Comparison of ENCODE assay signal across 8 mouse cellular contexts in the genomic region with DNA sequence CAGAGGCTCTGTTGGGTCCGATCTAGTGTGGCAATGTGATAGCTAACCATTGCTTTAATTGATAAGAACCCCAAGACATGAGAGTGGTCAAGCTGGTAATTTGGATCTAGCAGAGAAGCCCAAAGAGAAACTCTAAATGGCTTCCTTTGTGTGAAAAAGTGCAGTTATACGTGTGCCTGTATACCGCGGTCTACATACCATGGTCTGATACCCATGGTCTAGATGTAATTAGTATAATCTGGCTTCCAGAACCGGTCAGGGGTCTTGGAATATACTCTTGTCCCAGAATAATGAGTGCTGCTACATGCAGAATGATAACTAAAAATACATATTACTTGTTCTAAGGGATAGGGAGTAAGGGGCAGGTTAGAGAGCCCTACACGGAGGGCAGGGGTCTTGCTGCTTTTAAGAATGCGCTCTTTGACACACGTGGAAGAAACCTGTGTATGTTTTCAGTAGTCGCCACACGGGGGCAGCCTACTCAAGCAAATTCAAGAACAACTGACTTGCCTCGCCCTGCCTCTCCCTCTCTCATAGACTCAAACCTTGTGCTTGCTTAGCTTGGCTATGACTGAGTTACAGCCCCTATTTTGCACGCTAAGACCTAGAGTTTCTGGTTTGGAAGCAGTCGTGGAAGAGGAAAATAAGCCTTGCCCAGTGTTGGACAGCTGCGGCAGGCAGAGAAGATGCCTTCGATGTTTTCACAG. TPM values are rescaled to one million over a fixed set of nuclear protein-coding genes. Genes with fewer than 3 reads are reported as not detected.
DNase-seq lines count a peak whose midpoint lies in the region; ATAC-seq and TF ChIP-seq lines count a peak whose summit lies in the region.

No protein-coding gene starts in this region.

- no peaks in the 10 kb centered on the region for H3K4me1 ChIP-seq in ES-Bruce4 (ENCODE audit: control insufficient read depth, insufficient read depth, low read length)
- H3K4me1 ChIP-seq in forebrain, embryonic 11.5 days (replicated peaks; ENCODE audit: control insufficient read depth, insufficient read depth, low read length): no peaks in the 10 kb centered on the region

- peaks cover 31% of the 10 kb centered on the region for H3K36me3 ChIP-seq in ES-Bruce4 (ENCODE audit: control insufficient read depth, insufficient read depth, low read length, poor library complexity, severe bottlenecking)
- H3K36me3 ChIP-seq in forebrain, embryonic 11.5 days (ENCODE audit: control insufficient read depth, insufficient read depth, low read length): no peaks in the 10 kb centered on the region; the same call in 1 of the 2 replicates

- no peak for TF ChIP-seq POLR2A in ES-Bruce4 (IDR thresholded peaks at IDR 0.05; ENCODE audit: insufficient read depth, low read length)

- TF ChIP-seq EP300 in ES-Bruce4 (IDR thresholded peaks at IDR 0.05; ENCODE audit: insufficient read depth, low read depth, low read length): no peak

- H3K9ac ChIP-seq in ES-Bruce4 (ENCODE audit: low read depth, poor library complexity, severe bottlenecking): no peak overlapping the region
- H3K9ac ChIP-seq in forebrain, embryonic 11.5 days (ENCODE audit: low read length): no peak overlapping the region

- H3K4me3 ChIP-seq in ES-Bruce4 (ENCODE audit: low read depth, low read length): no peak overlapping the region
- no peak overlapping the region for H3K4me3 ChIP-seq in forebrain, embryonic 11.5 days (ENCODE audit: low read depth, low read length)

- H3K27ac ChIP-seq in ES-Bruce4 (ENCODE audit: insufficient read depth, low read length): no peak overlapping the region
- H3K27ac ChIP-seq in forebrain, embryonic 11.5 days (ENCODE audit: low read depth, low read length): no peak overlapping the region

- peak; percentile 45 for DNase-seq in c-Kit-positive CD71-negative TER-119-negative erythroid progenitor cells, embryonic 14.5 days (ENCODE audit: low read depth)
- DNase-seq in forebrain, embryonic 11.5 days (ENCODE audit: low spot score): peak; percentile 86
- peak; percentile 58 to 70 for DNase-seq in heart, postnatal 36 days
- peak; percentile 24 to 75 for DNase-seq in layer of hippocampus, adult 18-20 months (ENCODE audit: low spot score in 2 of 2)
- DNase-seq in lung, adult 18-20 months: peak; percentile 47 to 68
- DNase-seq in ovary, adult 18-20 months (ENCODE audit: low spot score): peak; percentile 51
- DNase-seq in thymus, adult 18-20 months: peak; percentile 31 to 36

- TF ChIP-seq CTCF in ES-Bruce4 (IDR thresholded peaks at IDR 0.05; ENCODE audit: low read depth, low read length): peak; percentile 79

- no peaks in the 10 kb centered on the region for H3K9me3 ChIP-seq in ES-Bruce4 (replicated peaks; ENCODE audit: control insufficient read depth, insufficient read depth, low read length, poor library complexity, severe bottlenecking)
- no peaks in the 10 kb centered on the region for H3K9me3 ChIP-seq in forebrain, embryonic 11.5 days (ENCODE audit: control insufficient read depth, low read length)

- no peaks in the 10 kb centered on the region for H3K27me3 ChIP-seq in ES-Bruce4 (ENCODE audit: control insufficient read depth, insufficient read depth, low read length, poor library complexity, severe bottlenecking)
- no peaks in the 10 kb centered on the region for H3K27me3 ChIP-seq in forebrain, embryonic 11.5 days (ENCODE audit: control insufficient read depth, insufficient read depth, low read length)

- H3K4me2 ChIP-seq in forebrain, embryonic 11.5 days (ENCODE audit: low read depth, low read length, severe bottlenecking): no peak overlapping the region

- ATAC-seq in forebrain, embryonic 11.5 days (replicated peaks; ENCODE audit: low FRiP score): peak; percentile 49; the same call in 1 of the 2 replicates

- 59% methylated on average over 15 of the region's 15 CpGs for WGBS in forebrain, embryonic 11.5 days

- intact Hi-C loops in heart, postnatal 36 days (cut with DNase I): loop anchor here (1.0 to 5.0 kb wide), 4 partner anchors 81 to 376 kb away; no protein-coding TSS in a partner anchor

RNA-seq across cellular contexts. Expression of a gene that starts 23.4 kb away (rescaled TPM):
- polyA plus RNA-seq in ES-Bruce4 (2011; ENCODE audit: insufficient read depth, insufficient read length, low read depth, missing spikeins): 48.5 and 53.6 TPM in 2 replicates
- polyA plus RNA-seq in forebrain, embryonic 11.5 days (2014; fragmentation: Nextera tagmentation; extraction: Ambion mirVana): 16.2 and 16.6 TPM in 2 replicates
- 1 to 10 TPM in 1 of 2 experiments, under 1 TPM in 1; 0.87 to 1.3 TPM for total RNA-seq in heart, postnatal 36 days (2021)
- total RNA-seq in layer of hippocampus, adult 18-20 months (2021): 1 to 10 TPM; 8.7 to 8.9 TPM

Comparison
In these comparisons a context has a peak if more than half of its experiments do, and no peak if none do; other contexts are left out.
1. DNase-seq: peak in every context shown above with its lines; median percentile 86 in forebrain, embryonic 11.5 days; 64 in heart, postnatal 36 days; 58 in lung, adult 18-20 months; 51 in ovary, adult 18-20 months; 50 in layer of hippocampus, adult 18-20 months; 45 in c-Kit-positive CD71-negative TER-119-negative erythroid progenitor cells, embryonic 14.5 days; 34 in thymus, adult 18-20 months.
2. RNA of a gene that starts 23.4 kb away (total RNA-seq): 8.7 to 8.9 TPM in layer of hippocampus, adult 18-20 months; 0.87 to 1.3 TPM in heart, postnatal 36 days; every median in the first group is over 4 times any median in the second.